Mouse (Mus musculus) stomach, postnatal 0 days (tissue): ENCODE results near the gene 4930430F08Rik.

Experiments used
- CTCF ChIP-seq: IDR thresholded peaks from 2 replicates; pipeline ENCODE4 v1.5.1; 2016; ENCODE audit warnings: antibody characterized with exemption, low read depth, mild to moderate bottlenecking, moderate library complexity
- EP300 ChIP-seq: optimal IDR thresholded peaks from 2 replicates; pipeline ENCODE3; 2016; ENCODE audit warnings: antibody characterized with exemption

DNA sequence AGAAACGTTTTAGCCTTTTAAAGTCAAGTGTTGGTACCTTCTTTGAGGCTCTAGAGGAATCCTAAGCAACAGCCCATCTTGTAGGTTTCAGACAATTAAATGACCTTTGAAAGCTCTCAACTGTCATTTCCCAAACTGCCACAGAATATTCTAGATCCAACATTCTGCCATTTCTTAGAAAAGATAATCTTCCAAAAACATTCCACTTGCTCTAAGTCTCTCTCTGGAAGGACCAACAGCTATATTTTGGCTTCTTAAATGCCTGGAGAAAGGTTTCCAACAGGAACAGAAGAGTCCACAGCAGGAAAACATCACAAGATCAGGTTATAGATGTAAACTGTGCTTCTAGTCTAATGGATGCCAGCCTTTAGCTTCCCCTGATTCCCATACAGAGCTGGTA lies at the start of gene 4930430F08Rik, which contains the start of gene 1700017N19Rik:
- TF ChIP-seq CTCF (no peak), EP300 (no peak)
